Mouse (Mus musculus) myocyte (in vitro differentiated cells): ENCODE measurements at regions not wholly inside any gene's neighbourhood (a gene's known extent, or its start where the extent isn't known, plus 50 kb on each side); places are given as distances from the start of the nearest gene placed in this dataset.

Experiments used
- CEBPB ChIP-seq: IDR thresholded peaks from 2 replicates; pipeline ENCODE4 v1.6.1; 2011; ENCODE audit warnings: mild to moderate bottlenecking, moderate library complexity; ENCODE audit not compliant: poor library complexity, insufficient read depth, severe bottlenecking
- E2F4 ChIP-seq: IDR thresholded peaks from one replicate; pipeline ENCODE4 v1.6.1; 2011; ENCODE audit warnings: mild to moderate bottlenecking, control low read depth, moderate library complexity; ENCODE audit not compliant: insufficient read depth
- MAX ChIP-seq: IDR thresholded peaks from one replicate; pipeline ENCODE4 v1.6.1; 2011; ENCODE audit warnings: low read depth, mild to moderate bottlenecking, control low read depth
- MYOD1 ChIP-seq, 3 experiments: IDR thresholded peaks; one replicate each; pipeline ENCODE4 v1.6.1; 2011; ENCODE audit warnings: control low read depth in 2 of 3, low read depth in 2 of 3, mild to moderate bottlenecking in 2 of 3, moderate library complexity in 1 of 3; ENCODE audit not compliant: insufficient read length in 2 of 3, control insufficient read depth in 1 of 3
- MYOG ChIP-seq, 3 experiments: IDR thresholded peaks; one replicate each; pipeline ENCODE4 v1.6.1; 2011; ENCODE audit warnings: control low read depth in 2 of 3, low read depth in 2 of 3, mild to moderate bottlenecking in 2 of 3; ENCODE audit not compliant: insufficient read length in 2 of 3, control insufficient read depth in 1 of 3, insufficient read depth in 1 of 3
- POLR2A ChIP-seq: IDR thresholded peaks from one replicate; pipeline ENCODE4 v1.6.1; 2011; ENCODE audit warnings: low read depth, mild to moderate bottlenecking, control low read depth, moderate library complexity; ENCODE audit not compliant: insufficient read length
- POLR2AphosphoS2 ChIP-seq: IDR thresholded peaks from one replicate; pipeline ENCODE4 v1.6.1; 2011; ENCODE audit warnings: low read depth, control low read depth; ENCODE audit not compliant: insufficient read length
- REST ChIP-seq: IDR thresholded peaks from one replicate; pipeline ENCODE4 v1.6.1; 2011; ENCODE audit warnings: mild to moderate bottlenecking, control low read depth, moderate library complexity; ENCODE audit not compliant: insufficient read depth, insufficient read length
- SRF ChIP-seq: IDR thresholded peaks from one replicate; pipeline ENCODE4 v1.6.1; 2011; ENCODE audit warnings: low read depth; ENCODE audit not compliant: control insufficient read depth, insufficient read length
- TCF12 ChIP-seq: IDR thresholded peaks from one replicate; pipeline ENCODE4 v1.6.1; 2011; ENCODE audit warnings: mild to moderate bottlenecking, control low read depth; ENCODE audit not compliant: poor library complexity, insufficient read depth, severe bottlenecking
- TCF3 ChIP-seq: IDR thresholded peaks from one replicate; pipeline ENCODE4 v1.6.1; 2011; ENCODE audit warnings: low read depth, control low read depth; ENCODE audit not compliant: insufficient read length
- USF1 ChIP-seq: IDR thresholded peaks from one replicate; pipeline ENCODE4 v1.6.1; 2011; ENCODE audit warnings: low read depth, mild to moderate bottlenecking, control low read depth, moderate library complexity

DNA sequence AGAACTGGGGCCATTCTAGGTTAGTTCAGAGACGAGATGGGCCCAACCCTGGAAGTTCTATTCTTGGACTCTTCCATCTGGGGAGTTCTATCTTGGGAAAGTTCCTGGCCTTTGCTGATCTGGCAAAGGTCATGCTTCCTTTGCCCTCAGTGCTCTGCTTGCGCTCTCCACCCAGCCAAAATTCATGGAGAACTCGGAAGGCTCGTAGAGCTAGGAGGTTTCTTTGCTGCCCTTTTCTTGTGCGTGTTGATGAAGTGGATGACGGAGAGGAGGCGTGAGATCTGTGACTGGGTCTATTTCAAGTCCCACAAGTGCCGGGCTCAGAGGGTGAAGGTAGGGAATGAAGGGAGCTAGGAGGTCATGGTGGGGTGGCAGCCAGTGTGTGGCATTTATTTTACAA, 282.4 kb downstream of the Kcnrg start:
- TF ChIP-seq MAX: no peak
- TF ChIP-seq SRF: no peak
- TF ChIP-seq E2F4: no peak
- TF ChIP-seq POLR2AphosphoS2: no peak
- TF ChIP-seq TCF12: no peak
- no peak for TF ChIP-seq CEBPB
- no peak for TF ChIP-seq MYOD1 (IDR thresholded peaks at IDR 0.05; ENCODE audit: control insufficient read depth in 1 of 3, insufficient read length in 2 of 3, low read depth in 2 of 3)
- TF ChIP-seq POLR2A: no peak
- TF ChIP-seq USF1: no peak
- no peak for TF ChIP-seq MYOG (IDR thresholded peaks at IDR 0.05; ENCODE audit: control insufficient read depth in 1 of 3, insufficient read depth in 1 of 3, insufficient read length in 2 of 3, low read depth in 2 of 3)
- no peak for TF ChIP-seq TCF3
- TF ChIP-seq REST: no peak
